Mouse (Mus musculus) neural tube, embryonic 14.5 days (tissue): ENCODE data around the gene Lipt1. TPM values are rescaled to one million over a fixed set of nuclear protein-coding genes. Genes with fewer than 3 reads are reported as not detected.

ENCODE experiments used
- ATAC-seq: fragments of 200-750 bp; cut with Nextera tagmentation; 2 replicates; pipeline ENCODE4 v1.8.0; 2017; ENCODE audit warnings: low read depth, mild to moderate bottlenecking, moderate TSS enrichment, moderate library complexity
- H3K27ac ChIP-seq: fragments of 300-500 bp; sonication (generic); 2 replicates; pipeline ENCODE4 v1.5.1; 2014; ENCODE audit warnings: low read depth, mild to moderate bottlenecking, control low read depth, low read length, moderate library complexity, mixed read lengths
- H3K27me3 ChIP-seq: fragments of 300-500 bp; sonication (generic); 2 replicates; pipeline ENCODE4 v1.6.1; 2014; ENCODE audit warnings: low read length; ENCODE audit not compliant: control insufficient read depth, insufficient read depth
- H3K36me3 ChIP-seq: fragments of 300-500 bp; sonication (generic); 2 replicates; pipeline ENCODE4 v1.6.1; 2014; ENCODE audit warnings: low read length, mixed read lengths; ENCODE audit not compliant: control insufficient read depth, insufficient read depth
- H3K4me1 ChIP-seq: fragments of 300-500 bp; sonication (generic); 2 replicates; pipeline ENCODE4 v1.6.1; 2014; ENCODE audit warnings: low read length; ENCODE audit not compliant: control insufficient read depth, insufficient read depth
- H3K4me2 ChIP-seq: fragments of 300-500 bp; sonication (generic); 2 replicates; pipeline ENCODE4 v1.6.1; 2014; ENCODE audit warnings: mild to moderate bottlenecking, low read depth, low read length, control low read depth
- H3K4me3 ChIP-seq: fragments of 300-500 bp; sonication (generic); 2 replicates; pipeline ENCODE4 v1.5.1; 2014; ENCODE audit warnings: low read depth, low read length, control low read depth, mixed read lengths
- H3K9ac ChIP-seq: fragments of 300-500 bp; sonication (generic); replicated peaks from 2 replicates; pipeline ENCODE4 v1.6.1; 2014; ENCODE audit warnings: low read depth, mild to moderate bottlenecking, control low read depth, low read length, mixed read lengths
- H3K9me3 ChIP-seq: fragments of 300-500 bp; sonication (generic); 2 replicates; pipeline ENCODE4 v1.6.1; 2016; ENCODE audit warnings: low read length; ENCODE audit not compliant: control insufficient read depth
- WGBS: fragments of 180-500 bp; shearing (Covaris S2); extraction: QIAGEN DNeasy Blood & Tissue Kit; methylation state at CpG from one replicate; pipeline ENCODE4 v1.1.7; 2014; 5-methylcytosine and 5-hydroxymethylcytosine counted together
- polyA plus RNA-seq: library from polyadenylated mRNA; unstranded; fragments of >200 nt; fragmentation: Nextera tagmentation; extraction: Ambion mirVana; gene quantifications from 2 replicates; pipeline ENCODE4 v1.2.1, GENCODE M21; 2014

The Lipt1 gene
- polyA plus RNA-seq, 1 experiment from 2014 or later, result 8.9 TPM

GRCm38 (mm10) chr1:37917666-37918065 is 46.1 kb downstream of the Lipt1 start:
- no peaks in the 10 kb centered on the region for H3K9me3 ChIP-seq
- H3K27me3 ChIP-seq, result no peaks in the 10 kb centered on the region
- H3K4me2 ChIP-seq, result no peak overlapping the region
- 81% methylated on average over 13 of the region's 13 CpGs for WGBS
- H3K36me3 ChIP-seq, result no peaks in the 10 kb centered on the region
- no peak overlapping the region for H3K9ac ChIP-seq
- no peaks in the 10 kb centered on the region for H3K4me1 ChIP-seq
- H3K4me3 ChIP-seq, result no peak overlapping the region
- H3K27ac ChIP-seq, result no peak overlapping the region
- no peak for ATAC-seq

- Histone ChIP-seq H3K9me3 (no peaks in the 10 kb centered on the region), H3K4me3 (no peak overlapping the region), H3K36me3 (no peaks in the 10 kb centered on the region), H3K27ac (no peak overlapping the region), H3K4me1 (no peaks in the 10 kb centered on the region), H3K27me3 (no peaks in the 10 kb centered on the region), H3K4me2 (no peak overlapping the region), H3K9ac (no peak overlapping the region)
- no peak for ATAC-seq
- WGBS, result 84% methylated on average over 6 of the region's 6 CpGs
These were observed 46.6 kb downstream of the Lipt1 start for GRCm38 (mm10) chr1:37918096-37918495.

GRCm38 (mm10) chr1:37922536-37922935 is 51.0 kb downstream of the Lipt1 start:
- Histone ChIP-seq H3K27me3 (no peaks in the 10 kb centered on the region), H3K4me3 (no peak overlapping the region), H3K36me3 (no peaks in the 10 kb centered on the region), H3K4me1 (no peaks in the 10 kb centered on the region), H3K9ac (no peak overlapping the region), H3K27ac (no peak overlapping the region), H3K4me2 (no peak overlapping the region), H3K9me3 (no peaks in the 10 kb centered on the region)
- no peak for ATAC-seq
- WGBS, result 36% methylated on average over 8 of the region's 8 CpGs

Other genes starting within 250 kb of the Lipt1 start
- 2.6 and 3.5 TPM in 2 replicates for gene 2010300C02Rik, start 151.7 kb upstream of the Lipt1 start, polyA plus RNA-seq
- 16.7 and 19.4 TPM in 2 replicates for gene Tsga10, start 5.3 kb upstream of the Lipt1 start, polyA plus RNA-seq
- gene Mitd1, start 18.7 kb downstream of the Lipt1 start, polyA plus RNA-seq, result 12.3 and 17.3 TPM in 2 replicates
- 286 and 291 TPM in 2 replicates for gene Mrpl30, start 18.7 kb downstream of the Lipt1 start, polyA plus RNA-seq
- gene Lyg2, start 44.8 kb downstream of the Lipt1 start, polyA plus RNA-seq, result not detected in 2 replicates
- gene Lyg1, start 86.0 kb downstream of the Lipt1 start, polyA plus RNA-seq, result not detected in 2 replicates
- 147 and 162 TPM in 2 replicates for gene Txndc9, start 126.2 kb downstream of the Lipt1 start, polyA plus RNA-seq
- gene Eif5b, start 126.3 kb downstream of the Lipt1 start, polyA plus RNA-seq, result 22.8 and 22.9 TPM in 2 replicates